Comparison of ENCODE assay signal across 14 mouse cellular contexts in genomic region chr11:116492507-116492906, GRCm38 (mm10). TPM values are rescaled to one million over a fixed set of nuclear protein-coding genes. Genes with fewer than 3 reads are reported as not detected.
"Had no signal": no experiment of that assay in that cellular context is flagged by ENCODE, and none has a peak within 500 bp of the region (broad histone marks: within the 10 kb centered on the region; RNA-seq: fewer than 3 reads in every experiment).

No protein-coding gene starts in this region.

RNA-seq across cellular contexts. Expression of gene Qrich2, which starts 26.5 kb away (rescaled TPM):
- polyA plus RNA-seq: liver, embryonic 11.5 days; liver, embryonic 12.5 days; liver, embryonic 13.5 days; liver, embryonic 15.5 days; liver, embryonic 16.5 days; liver, postnatal 0 days; lung, embryonic 15.5 days; lung, embryonic 16.5 days; macrophage; midbrain, embryonic 12.5 days; midbrain, embryonic 13.5 days; midbrain, embryonic 14.5 days; midbrain, embryonic 15.5 days; myocyte had no signal
